Mouse (Mus musculus): ENCODE data around the gene Gtf2i. TPM values are rescaled to one million over a fixed set of nuclear protein-coding genes. Genes with fewer than 3 reads are reported as not detected.

Gtf2i gene
- polyA plus RNA-seq, 1 experiment from 2014 or later = 133 TPM

DNA sequence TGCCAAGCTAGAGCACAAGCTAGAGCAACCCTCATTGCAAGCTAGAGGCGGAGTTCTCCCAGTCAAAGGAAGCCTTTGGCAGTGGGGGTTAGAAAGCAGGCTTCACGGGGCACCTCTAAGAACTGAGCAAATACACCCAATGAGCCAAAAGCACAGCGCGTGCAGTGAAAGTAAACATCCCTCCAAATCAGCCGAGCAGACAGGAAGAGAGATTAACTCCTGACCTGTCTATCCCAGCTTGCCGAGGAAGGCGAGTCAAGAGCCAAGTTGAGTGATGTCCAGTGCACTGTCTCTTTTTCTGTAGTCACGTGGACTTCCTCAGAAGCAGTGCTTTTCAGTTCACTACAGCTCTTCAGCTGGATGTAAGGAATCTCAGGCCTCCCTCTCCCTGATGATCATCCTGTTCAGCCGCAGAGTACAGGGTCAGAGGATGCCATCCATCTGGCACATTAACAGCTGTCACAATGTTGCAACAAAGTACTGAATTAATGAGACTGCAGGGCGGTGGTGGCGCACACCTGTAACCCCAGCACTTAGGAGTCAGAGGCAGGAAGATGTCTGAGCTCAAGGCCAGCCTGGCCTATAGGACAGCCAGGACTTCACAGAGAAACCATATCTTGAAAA, 104.5 kb downstream of the Gtf2i start:
- Histone ChIP-seq H3K27ac (ENCODE audit: low read length) (no peak overlapping the region), H3K4me1 (ENCODE audit: control insufficient read depth, insufficient read depth, low read length) (no peaks in the 10 kb centered on the region), H3K4me3 (ENCODE audit: low read depth, low read length) (no peak overlapping the region), H3K9ac (ENCODE audit: low read depth, low read length) (no peak overlapping the region), H3K27me3 (ENCODE audit: control insufficient read depth, insufficient read depth, low read depth, low read length) (no peaks in the 10 kb centered on the region), H3K36me3 (ENCODE audit: control insufficient read depth, insufficient read depth, low read length) (peaks cover 7% of the 10 kb centered on the region; the same call in 1 of the 2 replicates), H3K4me2 (ENCODE audit: low read length) (no peak overlapping the region), H3K9me3 (replicated peaks; ENCODE audit: control insufficient read depth, low read length, poor library complexity, severe bottlenecking) (no peaks in the 10 kb centered on the region)
- 75% methylated on average over 11 of the region's 11 CpGs for WGBS
- ATAC-seq = no peak

DNA sequence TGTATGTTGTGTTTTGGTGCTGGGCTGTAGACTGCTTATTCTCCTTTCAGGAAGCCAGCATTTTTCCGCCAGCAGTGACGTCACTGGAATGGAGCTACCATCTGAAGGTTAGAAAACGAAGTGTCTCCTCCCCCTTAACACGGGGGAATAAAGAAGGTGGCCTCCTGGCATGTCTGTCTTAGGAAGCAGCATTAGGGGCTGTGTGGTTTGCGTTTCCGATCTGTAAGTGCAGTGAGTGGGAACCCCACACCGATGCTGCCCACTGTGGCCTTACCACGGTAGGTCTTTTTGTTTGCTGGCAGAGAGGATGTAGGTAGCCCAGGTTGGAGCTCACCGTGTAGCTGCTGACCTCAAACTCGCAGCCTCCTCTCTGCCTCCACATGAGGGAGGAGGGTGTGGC, 107.8 kb downstream of the Gtf2i start:
- Histone ChIP-seq H3K27ac (ENCODE audit: low read length) (no peak overlapping the region), H3K36me3 (ENCODE audit: control insufficient read depth, insufficient read depth, low read length) (peaks cover 12% of the 10 kb centered on the region), H3K4me1 (ENCODE audit: control insufficient read depth, insufficient read depth, low read length) (no peaks in the 10 kb centered on the region), H3K9ac (ENCODE audit: low read depth, low read length) (no peak overlapping the region), H3K4me3 (ENCODE audit: low read depth, low read length) (no peak overlapping the region), H3K9me3 (replicated peaks; ENCODE audit: control insufficient read depth, low read length, poor library complexity, severe bottlenecking) (no peaks in the 10 kb centered on the region), H3K4me2 (ENCODE audit: low read length) (no peak overlapping the region), H3K27me3 (ENCODE audit: control insufficient read depth, insufficient read depth, low read depth, low read length) (no peaks in the 10 kb centered on the region)
- 89% methylated on average over 10 of the region's 10 CpGs for WGBS
- no peak for ATAC-seq

DNA sequence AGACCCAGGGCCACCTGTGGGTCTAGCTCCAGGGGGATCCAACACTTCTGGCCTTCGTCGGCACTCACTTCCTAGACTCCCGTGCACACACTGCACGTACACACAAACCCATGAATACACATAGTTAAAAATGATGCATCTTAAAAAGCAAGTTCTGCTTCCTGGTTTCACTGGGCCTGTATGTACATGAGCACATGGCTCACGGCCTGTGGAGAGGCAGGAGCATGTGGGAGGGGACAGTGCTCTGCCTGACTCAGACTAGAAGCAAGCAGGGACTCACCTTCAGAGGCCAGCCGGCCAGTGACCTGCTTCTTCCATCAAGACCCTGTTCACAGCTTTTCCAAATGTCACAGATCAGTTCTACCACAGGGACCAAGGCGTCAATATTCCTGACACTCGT, 120.9 kb downstream of the Gtf2i start:
- Histone ChIP-seq H3K27me3 (ENCODE audit: control insufficient read depth, insufficient read depth, low read depth, low read length) (no peaks in the 10 kb centered on the region), H3K9ac (ENCODE audit: low read depth, low read length) (no peak overlapping the region), H3K36me3 (ENCODE audit: control insufficient read depth, insufficient read depth, low read length) (peaks cover 23% of the 10 kb centered on the region), H3K9me3 (replicated peaks; ENCODE audit: control insufficient read depth, low read length, poor library complexity, severe bottlenecking) (no peaks in the 10 kb centered on the region), H3K4me3 (ENCODE audit: low read depth, low read length) (no peak overlapping the region), H3K4me2 (ENCODE audit: low read length) (no peak overlapping the region), H3K27ac (ENCODE audit: low read length) (no peak overlapping the region), H3K4me1 (ENCODE audit: control insufficient read depth, insufficient read depth, low read length) (no peaks in the 10 kb centered on the region)
- no peak for ATAC-seq
- 92% methylated on average over 8 of the region's 8 CpGs for WGBS

DNA sequence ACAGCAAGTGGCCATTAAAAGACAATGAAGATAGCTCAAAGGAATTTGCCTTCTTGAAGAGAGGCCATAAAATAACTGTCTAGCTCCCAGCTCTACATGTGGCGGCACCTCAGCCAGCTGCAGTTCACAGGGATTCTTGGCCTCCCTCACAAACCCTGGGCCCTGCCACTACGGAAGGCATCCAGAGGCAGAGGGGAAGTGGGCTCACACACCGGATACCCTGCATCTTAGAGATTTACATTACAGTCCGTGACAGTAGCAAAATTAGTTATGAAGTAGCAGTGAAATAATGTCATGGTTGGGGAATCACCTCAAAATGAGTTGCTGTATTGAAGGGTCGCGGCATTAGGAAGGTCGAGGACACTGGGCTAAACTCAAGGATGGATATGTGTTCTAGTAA, 126.0 kb downstream of the Gtf2i start:
- Histone ChIP-seq H3K4me3 (ENCODE audit: low read depth, low read length) (no peak overlapping the region), H3K9me3 (replicated peaks; ENCODE audit: control insufficient read depth, low read length, poor library complexity, severe bottlenecking) (no peaks in the 10 kb centered on the region), H3K4me1 (ENCODE audit: control insufficient read depth, insufficient read depth, low read length) (peaks cover 2% of the 10 kb centered on the region; the same call in 1 of the 2 replicates), H3K27me3 (ENCODE audit: control insufficient read depth, insufficient read depth, low read depth, low read length) (no peaks in the 10 kb centered on the region), H3K9ac (ENCODE audit: low read depth, low read length) (no peak overlapping the region), H3K36me3 (ENCODE audit: control insufficient read depth, insufficient read depth, low read length) (0 out of 2 replicates have a peak, but pooled peaks cover 5% of the 10 kb centered on the region), H3K4me2 (ENCODE audit: low read length) (no peak overlapping the region), H3K27ac (ENCODE audit: low read length) (no peak overlapping the region)
- no peak for ATAC-seq
- 87% methylated on average over 7 of the region's 7 CpGs for WGBS

Small RNA genes lying within 50 kb of the gene (microRNA-seq; reads per million reads assigned to microRNA genes)
- not detected for gene Mir3965

Other genes starting within 250 kb of the Gtf2i start
- gene Castor2, start 215.0 kb downstream of the Gtf2i start, polyA plus RNA-seq (2015; fragmentation: Nextera tagmentation; extraction: Ambion mirVana) = 29.4 and 34.8 TPM in 2 replicates
- 19.1 and 20.9 TPM in 2 replicates for gene Rcc1l, start 138.0 kb downstream of the Gtf2i start, polyA plus RNA-seq (2015; fragmentation: Nextera tagmentation; extraction: Ambion mirVana)
- gene Gtf2ird2, start 130.7 kb downstream of the Gtf2i start, polyA plus RNA-seq (2015; fragmentation: Nextera tagmentation; extraction: Ambion mirVana) = 15.0 and 15.2 TPM in 2 replicates
- gene Ncf1, start 85.1 kb downstream of the Gtf2i start, polyA plus RNA-seq (2015; fragmentation: Nextera tagmentation; extraction: Ambion mirVana) = 2.5 and 2.7 TPM in 2 replicates
- gene Gtf2ird1, start 142.0 kb upstream of the Gtf2i start, polyA plus RNA-seq (2015; fragmentation: Nextera tagmentation; extraction: Ambion mirVana) = 74.3 and 81.5 TPM in 2 replicates
- 16.7 and 17.1 TPM in 2 replicates for gene Clip2, start 237.7 kb upstream of the Gtf2i start, polyA plus RNA-seq (2015; fragmentation: Nextera tagmentation; extraction: Ambion mirVana)
- 0.46 and 0.92 TPM in 2 replicates for gene Syna, start 245.4 kb upstream of the Gtf2i start, polyA plus RNA-seq (2015; fragmentation: Nextera tagmentation; extraction: Ambion mirVana)

Data from midbrain, embryonic 16.5 days (tissue).